Mouse (Mus musculus): Measurements from ENCODE around the gene Bag6.

GRCm38 (mm10) chr17:35126206-35126611, 8.8 kb upstream of the Bag6 start, which contains the start of gene D17H6S53E:
- TF ChIP-seq CTCF (IDR thresholded peaks at IDR 0.05; ENCODE audit: low read depth): no peak
- no peak for TF ChIP-seq EP300 (IDR thresholded peaks at IDR 0.05; ENCODE audit: low read depth)
